Mouse (Mus musculus) ES-Bruce4 (cell line): ENCODE measurements around the gene Med12. TPM values are rescaled to one million over a fixed set of nuclear protein-coding genes. Genes with fewer than 3 reads are reported as not detected.

Experiments used
- H3K27ac ChIP-seq: 2 replicates; pipeline ENCODE4 v1.5.1; 2012; ENCODE audit warnings: low read length, inconsistent platforms; ENCODE audit not compliant: insufficient read depth
- H3K27me3 ChIP-seq: 2 replicates; pipeline ENCODE4 v1.6.1; 2012; ENCODE audit warnings: mild to moderate bottlenecking, low read length, inconsistent platforms; ENCODE audit not compliant: control insufficient read depth, poor library complexity, insufficient read depth, severe bottlenecking
- H3K36me3 ChIP-seq: 2 replicates; pipeline ENCODE4 v1.6.1; 2012; ENCODE audit warnings: inconsistent platforms, mild to moderate bottlenecking, low read length, moderate library complexity; ENCODE audit not compliant: control insufficient read depth, poor library complexity, insufficient read depth, severe bottlenecking
- H3K4me1 ChIP-seq: one replicate; pipeline ENCODE4 v1.8.1; 2011; ENCODE audit warnings: low read length; ENCODE audit not compliant: control insufficient read depth, insufficient read depth
- H3K4me3 ChIP-seq: 2 replicates; pipeline ENCODE4 v1.5.1; 2011; ENCODE audit warnings: low read depth, mild to moderate bottlenecking, low read length
- H3K9ac ChIP-seq: 2 replicates; pipeline ENCODE4 v1.6.1; 2012; ENCODE audit warnings: low read depth, mild to moderate bottlenecking, inconsistent platforms; ENCODE audit not compliant: poor library complexity, severe bottlenecking
- H3K9me3 ChIP-seq: replicated peaks from 2 replicates; pipeline ENCODE4 v1.6.1; 2012; ENCODE audit warnings: mild to moderate bottlenecking, low read length, inconsistent platforms; ENCODE audit not compliant: control insufficient read depth, poor library complexity, insufficient read depth, severe bottlenecking
- CTCF ChIP-seq: IDR thresholded peaks from one replicate; pipeline ENCODE4 v1.8.1; 2011; ENCODE audit warnings: low read depth, low read length
- EP300 ChIP-seq: IDR thresholded peaks from 2 replicates; pipeline ENCODE4 v1.6.1; 2011; ENCODE audit warnings: low read depth, low read length; ENCODE audit not compliant: insufficient read depth
- POLR2A ChIP-seq: IDR thresholded peaks from one replicate; pipeline ENCODE4 v1.8.1; 2011; ENCODE audit warnings: low read length; ENCODE audit not compliant: insufficient read depth
- polyA plus RNA-seq: library from polyadenylated mRNA; stranded (reverse); fragments of >200 nt; gene quantifications from 2 replicates; pipeline ENCODE4 v1.2.4, GENCODE M21; 2011; ENCODE audit warnings: low read depth; ENCODE audit not compliant: missing spikeins, insufficient read depth, insufficient read length

Med12 gene
- 38.6 and 41.7 TPM in 2 replicates for polyA plus RNA-seq

GRCm38 (mm10) chrX:101273875-101274738 is at the start of gene Med12:
Med12 (plus strand) TSS chrX:101274030.
- Histone ChIP-seq H3K4me1 (no peaks in the 10 kb centered on the region), H3K9ac (peak within 1 kb of the TSS; percentile 76), H3K4me3 (peak within 1 kb of the TSS; percentile 69), H3K27ac (peak within 1 kb of the TSS; percentile 76), H3K36me3 (peaks cover 10% of the 10 kb centered on the region), H3K9me3 (no peaks in the 10 kb centered on the region), H3K27me3 (no peaks in the 10 kb centered on the region)
- TF ChIP-seq CTCF (no peak), EP300 (no peak), POLR2A (no peak)

GRCm38 (mm10) chrX:101245011-101245410 is 28.8 kb upstream of the Med12 start:
- peaks cover 2% of the 10 kb centered on the region for H3K4me1 ChIP-seq
- H3K36me3 ChIP-seq: no peaks in the 10 kb centered on the region
- no peaks in the 10 kb centered on the region for H3K9me3 ChIP-seq
- H3K4me3 ChIP-seq: no peak overlapping the region
- H3K27ac ChIP-seq: peak overlapping the region; percentile 48; the same call in 1 of the 2 replicates
- no peaks in the 10 kb centered on the region for H3K27me3 ChIP-seq
- TF ChIP-seq EP300: 0 out of 2 replicates have a peak, but pooled peaks have one; percentile 35
- TF ChIP-seq CTCF: no peak
- H3K9ac ChIP-seq: no peak overlapping the region

- Histone ChIP-seq H3K4me3 (peak within 1 kb of the TSS; percentile 73), H3K9me3 (no peaks in the 10 kb centered on the region), H3K27ac (peak within 1 kb of the TSS; percentile 26), H3K27me3 (no peaks in the 10 kb centered on the region), H3K4me1 (no peaks in the 10 kb centered on the region), H3K9ac (peak within 1 kb of the TSS; percentile 48), H3K36me3 (no peaks in the 10 kb centered on the region)
- TF ChIP-seq EP300 (no peak), CTCF (no peak), POLR2A (no peak)
These were observed 19.7 kb upstream of the Med12 start, which contains the start of gene Foxo4 for GRCm38 (mm10) chrX:101253952-101254729. Foxo4 (plus strand) TSS chrX:101254528.

GRCm38 (mm10) chrX:101254740-101255139 is 19.1 kb upstream of the Med12 start:
- H3K9ac ChIP-seq: peak overlapping the region; percentile 48
- peak overlapping the region; percentile 26 for H3K27ac ChIP-seq
- peak overlapping the region; percentile 73 for H3K4me3 ChIP-seq
- no peaks in the 10 kb centered on the region for H3K9me3 ChIP-seq
- H3K27me3 ChIP-seq: no peaks in the 10 kb centered on the region
- no peak for TF ChIP-seq EP300
- H3K4me1 ChIP-seq: no peaks in the 10 kb centered on the region
- no peaks in the 10 kb centered on the region for H3K36me3 ChIP-seq

- Histone ChIP-seq H3K4me3 (peak overlapping the region; percentile 43), H3K36me3 (no peaks in the 10 kb centered on the region), H3K27me3 (no peaks in the 10 kb centered on the region), H3K9ac (peak overlapping the region; percentile 75), H3K9me3 (no peaks in the 10 kb centered on the region), H3K27ac (no peak overlapping the region), H3K4me1 (no peaks in the 10 kb centered on the region)
- no peak for TF ChIP-seq POLR2A
- TF ChIP-seq CTCF: no peak
- no peak for TF ChIP-seq EP300
These were observed 17.2 kb upstream of the Med12 start for GRCm38 (mm10) chrX:101256603-101257002.
